ENCODE assay signal across 22 mouse cellular contexts in the genomic region with DNA sequence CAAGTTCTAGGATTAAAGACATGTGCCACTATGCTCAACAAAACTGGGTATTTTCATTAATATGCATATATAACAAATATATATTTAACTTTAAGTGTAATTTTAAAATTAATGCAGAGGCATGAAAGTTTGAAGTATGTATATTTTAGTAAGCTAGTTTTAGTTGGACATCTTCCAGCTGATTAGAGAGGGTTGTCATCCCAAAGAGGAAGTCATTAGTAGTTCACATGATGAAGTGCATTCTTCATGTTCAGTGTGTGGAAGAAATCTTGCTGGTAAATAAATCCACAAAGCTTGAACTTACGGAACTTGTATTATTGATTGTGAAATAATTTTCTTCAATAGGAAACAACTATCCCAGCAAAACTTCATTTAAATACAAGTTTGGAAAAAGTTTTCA.
"Had no signal": no experiment of that assay in that cellular context is flagged by ENCODE, and none has a peak within 500 bp of the region (broad histone marks: within the 10 kb centered on the region; RNA-seq: fewer than 3 reads in every experiment).

No protein-coding gene starts in this region.

- DNase-seq: kidney, adult 2 months; kidney, postnatal 10 days; kidney, postnatal 4 days; layer of hippocampus, adult 9-11 months; liver; liver, postnatal 0 days; lung, postnatal 10 days; lung, postnatal 4 days; thymus, adult 2 months; thymus, postnatal 14 days; thymus, postnatal 4 days had no signal

- H3K36me3 ChIP-seq: limb, embryonic 10.5 days; limb, embryonic 13.5 days; lung, embryonic 15.5 days; midbrain, embryonic 12.5 days; midbrain, embryonic 15.5 days; neural tube, embryonic 12.5 days; neural tube, embryonic 15.5 days had no signal

- H3K9me3 ChIP-seq: limb, embryonic 10.5 days; limb, embryonic 13.5 days; lung, embryonic 15.5 days; midbrain, embryonic 12.5 days; midbrain, embryonic 15.5 days; neural tube, embryonic 12.5 days; neural tube, embryonic 15.5 days had no signal

- H3K27ac ChIP-seq: layer of hippocampus, adult 2 months; limb, embryonic 10.5 days; limb, embryonic 13.5 days; liver, embryonic 14.5 days; lung, embryonic 15.5 days; midbrain, embryonic 12.5 days; midbrain, embryonic 15.5 days; neural tube, embryonic 12.5 days; neural tube, embryonic 15.5 days; stomach, postnatal 0 days had no signal

- H3K27me3 ChIP-seq: limb, embryonic 13.5 days; lung, embryonic 15.5 days; midbrain, embryonic 12.5 days; midbrain, embryonic 15.5 days; neural tube, embryonic 12.5 days; neural tube, embryonic 15.5 days had no signal

- H3K4me1 ChIP-seq: limb, embryonic 10.5 days; limb, embryonic 13.5 days; midbrain, embryonic 12.5 days; midbrain, embryonic 15.5 days; neural tube, embryonic 12.5 days; neural tube, embryonic 15.5 days had no signal

- H3K4me3 ChIP-seq: layer of hippocampus, adult 2 months; limb, embryonic 10.5 days; limb, embryonic 13.5 days; lung, embryonic 15.5 days; midbrain, embryonic 12.5 days; midbrain, embryonic 15.5 days; neural tube, embryonic 12.5 days; neural tube, embryonic 15.5 days had no signal

- H3K9ac ChIP-seq: limb, embryonic 13.5 days; liver, embryonic 14.5 days; liver, postnatal 0 days; lung, embryonic 15.5 days; midbrain, embryonic 12.5 days; midbrain, embryonic 15.5 days; neural tube, embryonic 12.5 days; neural tube, embryonic 15.5 days had no signal

- ATAC-seq: intestine, postnatal 0 days; liver, postnatal 0 days; midbrain, embryonic 15.5 days had no signal

- H3K4me2 ChIP-seq: limb, embryonic 13.5 days; lung, embryonic 15.5 days; midbrain, embryonic 12.5 days; midbrain, embryonic 15.5 days; neural tube, embryonic 12.5 days; neural tube, embryonic 15.5 days had no signal
